Mouse (Mus musculus) liver, adult 2 months (tissue): ENCODE results near the gene Slc27a5. TPM values are rescaled to one million over a fixed set of nuclear protein-coding genes. Genes with fewer than 3 reads are reported as not detected.
A peak's percentile ranks its signal among the peaks of the same experiment; 100 is the strongest.

Experiments
- DNase-seq: peaks from one replicate; pipeline ENCODE4 v3.0.0-alpha.2; 2011; ENCODE audit warnings: low read depth, low spot score; ENCODE audit errors: extremely low read depth
- H3K27ac ChIP-seq: fragments of 200-500 bp; replicated peaks from 2 replicates; pipeline ENCODE4 v1.5.1; 2012; ENCODE audit warnings: low read depth, mild to moderate bottlenecking, control low read depth, inconsistent platforms, low read length; ENCODE audit not compliant: insufficient read depth
- H3K27me3 ChIP-seq: fragments of 200-500 bp; 2 replicates; pipeline ENCODE4 v1.6.1; 2012; ENCODE audit warnings: mild to moderate bottlenecking, moderate library complexity, low read length, inconsistent platforms; ENCODE audit not compliant: control insufficient read depth, insufficient read depth
- H3K36me3 ChIP-seq: fragments of 200-500 bp; 2 replicates; pipeline ENCODE4 v1.6.1; 2012; ENCODE audit warnings: low read length, inconsistent platforms; ENCODE audit not compliant: control insufficient read depth, insufficient read depth
- H3K4me1 ChIP-seq: fragments of 200-500 bp; 2 replicates; pipeline ENCODE4 v1.6.1; 2011; ENCODE audit warnings: low read length; ENCODE audit not compliant: control insufficient read depth, insufficient read depth
- H3K4me3 ChIP-seq: fragments of 200-500 bp; 2 replicates; pipeline ENCODE4 v1.5.1; 2011; ENCODE audit warnings: low read depth, mild to moderate bottlenecking, control low read depth, low read length, moderate library complexity; ENCODE audit not compliant: insufficient read depth
- H3K79me2 ChIP-seq: fragments of 200-500 bp; 2 replicates; pipeline ENCODE4 v1.6.1; 2012; ENCODE audit warnings: inconsistent platforms, mild to moderate bottlenecking, low read length, moderate library complexity; ENCODE audit not compliant: control insufficient read depth, insufficient read depth
- H3K9ac ChIP-seq: fragments of 200-500 bp; 2 replicates; pipeline ENCODE4 v1.6.1; 2012; ENCODE audit warnings: low read depth, mild to moderate bottlenecking, control low read depth, inconsistent platforms, low read length
- CTCF ChIP-seq: fragments of 200-500 bp; IDR thresholded peaks from 2 replicates; pipeline ENCODE4 v1.5.1; 2011; ENCODE audit warnings: low read depth, low read length, control low read depth
- POLR2A ChIP-seq: fragments of 200-500 bp; IDR thresholded peaks from 2 replicates; pipeline ENCODE4 v1.6.1; 2011; ENCODE audit warnings: low read length, control low read depth; ENCODE audit not compliant: insufficient read depth; ENCODE audit errors: extremely low read depth
- WGBS: fragments of 180-500 bp; shearing (Covaris S2); methylation state at CpG from one replicate; pipeline ENCODE4 v1.1.7; 2018; 5-methylcytosine and 5-hydroxymethylcytosine counted together
- polyA plus RNA-seq: library from polyadenylated mRNA; depleted of rRNA; stranded (reverse); fragments of >200 nt; gene quantifications from 2 replicates; pipeline ENCODE4 v1.2.3, GENCODE M21; 2012
- total RNA-seq: library from RNA; depleted of rRNA; stranded (reverse); fragments of >200 nt; gene quantifications from 2 replicates; pipeline ENCODE4 v1.2.3, GENCODE M21; 2014

The Slc27a5 gene
- total and polyA plus RNA-seq, 2 experiments: 1,401 to 1,713 TPM

DNA sequence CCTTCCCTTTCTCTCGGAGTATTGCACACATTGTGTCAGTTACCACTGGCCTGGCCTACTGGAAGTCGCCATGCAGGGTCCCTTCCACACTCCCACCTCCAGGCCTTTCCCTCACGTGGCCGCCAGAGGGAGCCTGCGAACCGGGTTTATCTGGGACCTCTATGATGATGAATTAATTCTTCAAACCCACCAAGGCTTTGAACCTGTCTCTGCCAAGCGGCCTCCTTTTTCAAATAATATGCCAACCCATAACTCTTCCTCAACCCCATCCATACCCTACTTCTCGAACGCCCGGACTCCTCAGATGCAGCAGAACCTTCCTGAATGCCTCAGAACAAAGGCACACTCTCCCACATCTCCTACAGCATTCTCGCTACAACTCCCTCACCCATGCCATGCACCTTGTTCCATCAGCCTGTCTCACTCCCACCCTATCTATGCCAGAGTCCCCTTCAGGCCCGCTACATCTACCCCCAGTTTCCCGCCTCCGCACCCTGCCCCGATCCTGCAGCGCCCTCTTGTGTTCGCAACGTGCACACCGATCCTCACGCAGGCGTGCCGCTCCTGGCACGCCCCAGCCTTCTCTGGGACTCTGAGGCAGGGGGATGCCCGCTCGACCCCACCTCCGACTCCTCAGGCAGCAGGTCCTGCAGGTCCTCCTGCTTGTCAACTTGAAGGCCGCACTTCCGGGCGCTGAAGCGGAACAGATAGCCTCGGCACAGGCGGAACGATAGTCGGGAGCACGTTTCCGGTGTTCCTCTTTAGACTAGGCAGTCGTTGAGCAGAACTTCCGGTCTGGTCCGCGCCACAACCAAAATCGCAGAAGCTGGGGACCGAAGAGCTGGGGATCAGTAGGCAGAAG is 11.4 kb upstream of the Slc27a5 start:
- peaks cover 5% of the 10 kb centered on the region; the same call in 1 of the 2 replicates for H3K36me3 ChIP-seq
- peak; percentile 93 for DNase-seq
- H3K79me2 ChIP-seq: no peaks in the 10 kb centered on the region
- TF ChIP-seq POLR2A: 0 out of 2 replicates have a peak, but pooled peaks have one; percentile 22
- TF ChIP-seq CTCF: peak; percentile 88
- H3K4me1 ChIP-seq: peaks cover 12% of the 10 kb centered on the region
- under 1% methylated on average over 42 of the region's 42 CpGs for WGBS
- H3K27ac ChIP-seq: peak overlapping the region; percentile 66
- H3K9ac ChIP-seq: peak overlapping the region; percentile 83
- peak overlapping the region; percentile 68 for H3K4me3 ChIP-seq
- H3K27me3 ChIP-seq: no peaks in the 10 kb centered on the region

GRCm38 (mm10) chr7:13007341-13008092 is 9.5 kb upstream of the Slc27a5 start:
- Histone ChIP-seq H3K27me3 (no peaks in the 10 kb centered on the region), H3K4me1 (peaks cover 10% of the 10 kb centered on the region), H3K4me3 (no peak overlapping the region), H3K79me2 (no peaks in the 10 kb centered on the region), H3K9ac (no peak overlapping the region), H3K36me3 (peaks cover 18% of the 10 kb centered on the region), H3K27ac (no peak overlapping the region)
- WGBS: 83% methylated on average over 57 of the region's 57 CpGs
- 0 out of 2 replicates have a peak, but pooled peaks have one; percentile 20 for TF ChIP-seq POLR2A
- TF ChIP-seq CTCF: 0 out of 2 replicates have a peak, but pooled peaks have one; percentile 9
- no peak for DNase-seq

DNA sequence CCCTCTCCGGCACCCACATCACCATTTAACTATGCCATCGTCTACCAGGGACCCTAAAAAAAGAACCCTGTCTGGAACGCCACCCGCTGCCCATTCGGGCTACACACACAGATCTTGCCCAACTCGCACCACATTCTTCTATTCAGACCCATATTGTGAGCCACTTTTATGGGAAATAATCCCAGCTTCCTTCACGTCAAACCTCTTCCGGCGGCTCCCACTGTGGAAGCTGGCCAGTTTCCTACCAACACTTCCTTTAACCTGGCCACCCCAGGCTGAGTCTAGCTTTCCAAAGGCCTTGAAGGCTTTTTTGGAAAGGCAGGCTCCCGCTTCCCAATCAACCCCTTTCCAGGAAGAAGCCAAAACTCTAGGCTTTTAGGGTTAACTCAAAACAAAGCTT is 8.5 kb upstream of the Slc27a5 start:
- peaks cover 10% of the 10 kb centered on the region for H3K4me1 ChIP-seq
- H3K27me3 ChIP-seq: no peaks in the 10 kb centered on the region

GRCm38 (mm10) chr7:13006011-13006410 is 8.0 kb upstream of the Slc27a5 start:
- H3K4me1 ChIP-seq: peaks cover 10% of the 10 kb centered on the region
- no peaks in the 10 kb centered on the region for H3K27me3 ChIP-seq
- no peak for TF ChIP-seq CTCF
- no peak for TF ChIP-seq POLR2A
- no peaks in the 10 kb centered on the region for H3K79me2 ChIP-seq
- H3K36me3 ChIP-seq: peaks cover 19% of the 10 kb centered on the region
- 84% methylated on average over 17 of the region's 17 CpGs for WGBS
- no peak overlapping the region for H3K9ac ChIP-seq
- no peak overlapping the region for H3K4me3 ChIP-seq
- no peak overlapping the region for H3K27ac ChIP-seq
- DNase-seq: no peak

More for the DNA sequence above, 8.5 kb upstream of the Slc27a5 start:
- H3K27ac ChIP-seq: no peak overlapping the region
- no peak overlapping the region for H3K4me3 ChIP-seq
- WGBS: 81% methylated on average over 10 of the region's 10 CpGs
- H3K79me2 ChIP-seq: no peaks in the 10 kb centered on the region
- TF ChIP-seq CTCF (no peak), POLR2A (no peak)
- peaks cover 19% of the 10 kb centered on the region for H3K36me3 ChIP-seq
- no peak overlapping the region for H3K9ac ChIP-seq
- DNase-seq: no peak

- TF ChIP-seq CTCF: no peak
- no peak for TF ChIP-seq POLR2A
- H3K27me3 ChIP-seq: no peaks in the 10 kb centered on the region
- WGBS: 81% methylated on average over 5 of the region's 5 CpGs
- peaks cover 5% of the 10 kb centered on the region for H3K4me1 ChIP-seq
- no peak overlapping the region for H3K4me3 ChIP-seq
- DNase-seq: no peak
- H3K27ac ChIP-seq: no peak overlapping the region
- H3K36me3 ChIP-seq: peaks cover 19% of the 10 kb centered on the region
- no peaks in the 10 kb centered on the region; the same call in 1 of the 2 replicates for H3K79me2 ChIP-seq
- H3K9ac ChIP-seq: no peak overlapping the region
Measured at GRCm38 (mm10) chr7:13003380-13003779, 5.4 kb upstream of the Slc27a5 start.
